Mouse (Mus musculus) thymus, adult 2 months (tissue): ENCODE results near the gene Sipa1l1.

Experiments
- CTCF ChIP-seq: fragments of 200-500 bp; IDR thresholded peaks from 2 replicates; pipeline ENCODE4 v1.5.1; 2012; ENCODE audit warnings: mild to moderate bottlenecking, control low read depth, low read length, moderate library complexity, borderline replicate concordance; ENCODE audit not compliant: control insufficient read depth, poor library complexity, insufficient read depth; ENCODE audit errors: extremely low read depth
- POLR2A ChIP-seq: fragments of 200-500 bp; IDR thresholded peaks from 2 replicates; pipeline ENCODE4 v1.6.1; 2012; ENCODE audit warnings: mild to moderate bottlenecking, low read length, control low read depth, moderate library complexity; ENCODE audit not compliant: control insufficient read depth, poor library complexity, insufficient read depth; ENCODE audit errors: extremely low read depth

- TF ChIP-seq POLR2A (no peak), CTCF (no peak)
These were observed 238.6 kb downstream of the Sipa1l1 start for GRCm38 (mm10) chr12:82407531-82408255.
